Mouse (Mus musculus) lung, postnatal 14 days (tissue): ENCODE measurements around the gene Hoxb2.
A peak's percentile ranks its signal among the peaks of the same experiment; 100 is the strongest.

Experiments
- DNase-seq: peaks from one replicate; pipeline ENCODE4 v3.0.0; 2021

Hoxb2 gene

DNA sequence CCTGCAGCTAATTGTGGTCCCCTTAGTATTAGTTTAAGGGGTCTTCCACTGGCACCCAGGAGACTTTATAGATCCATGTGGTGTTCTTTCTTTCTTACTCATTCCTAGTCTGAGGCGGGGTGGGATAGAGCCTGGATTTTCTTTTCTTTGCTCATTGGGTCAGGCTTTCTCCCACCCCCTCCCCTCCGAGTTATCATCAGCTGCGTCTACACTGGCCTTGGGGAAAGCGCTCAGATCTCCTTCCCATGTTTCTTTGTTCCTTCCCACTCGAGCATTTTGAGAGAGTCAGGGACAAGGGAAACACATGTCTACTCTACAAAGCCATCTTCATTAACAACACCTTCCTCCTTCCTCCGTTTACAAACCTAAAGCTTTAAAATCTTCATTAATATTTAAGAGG, 13.3 kb upstream of the Hoxb2 start:
- DNase-seq: no peak

DNA sequence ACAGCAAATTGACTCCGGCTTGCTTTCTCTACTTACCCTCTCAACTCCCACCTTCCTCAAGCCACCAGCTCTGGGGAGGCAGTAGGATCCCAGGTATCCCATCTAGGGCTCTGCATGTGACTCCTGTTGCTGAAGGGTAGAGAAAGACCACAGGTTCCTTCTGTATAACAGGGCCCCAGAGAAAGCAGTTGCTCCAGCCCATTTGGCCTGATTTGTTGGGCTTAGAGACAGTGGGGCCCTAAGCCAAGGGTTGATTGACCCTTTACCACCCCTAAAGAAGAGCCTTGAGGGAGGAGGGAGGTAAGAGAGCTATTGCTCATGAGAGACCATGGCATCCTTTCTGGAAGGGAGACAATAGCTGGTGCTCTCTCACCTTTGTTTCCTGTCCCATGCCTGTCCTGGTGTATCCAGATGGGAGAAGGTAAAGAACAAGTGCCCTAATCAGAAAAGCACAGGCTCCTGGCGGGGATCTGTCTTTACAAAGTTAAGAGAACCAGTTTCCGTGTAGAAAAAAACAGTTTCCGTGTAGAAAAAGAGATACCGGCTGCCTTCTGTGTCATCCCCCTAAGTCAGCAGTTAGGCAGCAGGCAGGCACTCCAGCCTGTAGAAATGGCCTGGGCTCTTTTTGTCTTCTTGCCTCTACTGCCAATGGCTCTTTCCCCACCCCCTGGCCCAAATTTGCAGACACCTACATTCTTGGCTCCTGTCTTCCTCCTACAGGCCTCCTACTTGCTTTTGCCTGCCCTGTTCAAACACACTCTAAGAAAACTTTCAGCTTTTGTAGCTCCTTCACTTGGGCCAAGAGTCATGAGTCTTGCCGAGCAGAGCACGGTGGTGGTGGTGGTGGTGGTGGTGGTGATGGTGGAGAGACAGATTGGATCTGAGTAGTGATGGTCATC, 11.1 kb upstream of the Hoxb2 start:
- no peak for DNase-seq

DNA sequence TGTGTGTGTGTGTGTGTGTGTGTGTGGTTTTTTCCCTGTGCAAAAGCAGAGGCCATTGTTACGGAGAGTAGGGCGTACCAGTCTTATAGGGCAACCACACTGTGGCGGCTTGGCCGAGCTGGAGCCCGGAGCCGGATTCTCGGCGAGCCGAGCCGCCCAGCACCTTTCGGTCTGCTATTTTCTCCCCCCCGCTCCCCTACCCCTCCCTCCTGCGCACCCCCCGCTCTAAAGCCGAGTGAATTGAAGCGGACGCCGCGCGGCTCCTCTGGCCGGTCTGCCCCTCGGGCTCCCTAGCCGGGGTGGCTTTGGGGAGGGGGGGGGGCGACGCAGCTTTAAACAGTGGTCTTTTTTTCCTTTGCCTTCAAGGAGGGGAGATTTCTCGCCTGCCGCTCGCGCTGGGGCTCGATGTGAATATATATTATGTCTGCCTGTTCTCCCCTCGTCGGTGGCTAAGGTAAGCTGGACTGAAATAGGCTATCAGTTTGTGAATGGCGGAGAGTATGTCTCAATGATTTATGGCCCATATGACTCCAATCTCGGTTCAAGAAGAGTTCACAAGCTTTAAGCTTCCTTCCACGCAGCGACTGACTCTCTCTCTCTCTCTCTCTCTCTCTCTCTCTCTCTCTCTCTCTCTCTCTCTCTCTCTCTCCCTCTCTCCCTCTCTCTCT, 9.5 kb upstream of the Hoxb2 start:
- DNase-seq: no peak

DNA sequence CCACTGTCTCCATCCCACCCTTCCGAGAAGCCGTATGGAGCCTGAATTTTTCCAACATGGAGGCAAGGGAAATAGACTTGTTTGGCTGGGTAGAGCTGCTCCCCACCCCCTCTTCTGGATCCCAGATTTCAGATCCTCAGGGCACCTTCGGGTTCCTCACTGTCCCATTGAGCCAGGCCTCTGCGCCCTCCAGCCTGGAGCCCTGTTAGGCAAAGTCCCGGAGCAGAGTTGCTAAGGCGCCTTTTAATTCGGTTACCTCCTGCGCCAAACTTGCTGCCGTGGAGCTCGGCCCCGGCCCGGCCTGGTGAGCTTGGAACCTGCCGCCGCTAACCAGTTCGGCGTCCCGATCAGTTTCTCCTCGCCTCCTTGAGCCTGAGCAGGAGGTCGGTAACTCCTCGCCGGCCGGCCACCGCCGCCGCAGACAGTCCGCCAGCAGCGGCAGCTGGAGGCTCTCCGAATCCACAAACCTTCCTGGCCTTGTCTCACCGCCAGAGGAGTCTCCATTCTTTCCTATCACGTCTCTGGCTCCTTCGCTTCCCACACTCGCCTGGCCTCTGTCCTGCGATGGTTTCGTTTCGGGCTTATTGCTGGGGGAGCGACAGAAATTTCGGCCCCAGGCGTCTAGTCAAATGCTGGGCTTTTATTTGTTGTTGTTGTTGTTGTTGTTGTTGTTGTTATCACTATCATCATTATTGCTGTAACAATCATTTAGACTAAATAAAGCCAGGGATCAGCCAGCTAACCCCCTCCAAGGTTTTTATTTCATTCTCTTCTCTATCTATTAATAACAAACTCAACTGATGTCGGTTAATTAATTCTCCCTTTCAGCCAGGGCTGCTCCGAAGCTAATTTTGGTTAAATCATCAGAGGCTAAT, 8.4 kb upstream of the Hoxb2 start:
- DNase-seq: peak; percentile 63

DNA sequence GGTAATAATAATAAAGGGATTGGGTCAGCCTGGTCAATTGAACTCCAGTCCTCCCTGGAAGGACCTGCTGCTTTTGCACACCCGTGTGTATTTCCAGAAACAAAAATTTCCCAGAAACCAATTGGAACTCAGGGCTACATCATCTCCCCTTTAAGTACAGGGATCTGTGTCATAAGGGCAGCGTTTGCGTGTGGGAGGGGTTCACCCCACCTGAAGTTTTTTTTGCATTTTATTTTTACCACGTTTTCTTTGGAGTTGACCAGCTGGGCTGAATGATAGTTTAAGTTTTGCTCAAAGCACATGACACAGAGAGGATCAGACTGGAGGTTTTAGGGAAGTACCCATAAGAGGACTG, 7.8 kb upstream of the Hoxb2 start:
- DNase-seq: no peak

DNA sequence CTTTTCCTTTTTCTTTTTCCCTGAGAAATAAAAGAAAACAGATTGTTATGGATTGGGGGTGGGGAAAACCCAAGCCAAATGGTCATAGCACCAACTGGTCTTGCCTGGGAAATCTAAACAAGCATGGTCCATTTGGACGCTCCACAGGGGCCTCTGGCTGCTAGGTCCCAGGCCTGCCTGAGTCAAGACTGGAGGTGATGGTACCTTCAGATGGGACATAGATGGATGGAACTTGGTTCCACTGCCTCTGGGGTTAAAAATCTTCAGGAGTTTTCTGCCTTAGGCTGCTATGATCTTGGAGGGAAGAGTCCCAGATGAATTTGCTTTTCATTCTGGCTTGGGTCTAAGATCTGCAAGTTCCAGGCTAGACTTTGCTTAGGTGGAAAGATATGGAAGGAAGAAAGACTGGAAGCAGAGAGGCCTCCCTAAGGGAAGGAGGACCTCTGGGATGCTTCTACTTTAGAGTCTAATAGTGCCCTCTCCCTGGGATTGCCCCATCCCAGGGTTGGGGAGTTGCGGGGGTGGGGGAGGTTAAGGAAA, 7.0 kb upstream of the Hoxb2 start:
- DNase-seq: no peak

DNA sequence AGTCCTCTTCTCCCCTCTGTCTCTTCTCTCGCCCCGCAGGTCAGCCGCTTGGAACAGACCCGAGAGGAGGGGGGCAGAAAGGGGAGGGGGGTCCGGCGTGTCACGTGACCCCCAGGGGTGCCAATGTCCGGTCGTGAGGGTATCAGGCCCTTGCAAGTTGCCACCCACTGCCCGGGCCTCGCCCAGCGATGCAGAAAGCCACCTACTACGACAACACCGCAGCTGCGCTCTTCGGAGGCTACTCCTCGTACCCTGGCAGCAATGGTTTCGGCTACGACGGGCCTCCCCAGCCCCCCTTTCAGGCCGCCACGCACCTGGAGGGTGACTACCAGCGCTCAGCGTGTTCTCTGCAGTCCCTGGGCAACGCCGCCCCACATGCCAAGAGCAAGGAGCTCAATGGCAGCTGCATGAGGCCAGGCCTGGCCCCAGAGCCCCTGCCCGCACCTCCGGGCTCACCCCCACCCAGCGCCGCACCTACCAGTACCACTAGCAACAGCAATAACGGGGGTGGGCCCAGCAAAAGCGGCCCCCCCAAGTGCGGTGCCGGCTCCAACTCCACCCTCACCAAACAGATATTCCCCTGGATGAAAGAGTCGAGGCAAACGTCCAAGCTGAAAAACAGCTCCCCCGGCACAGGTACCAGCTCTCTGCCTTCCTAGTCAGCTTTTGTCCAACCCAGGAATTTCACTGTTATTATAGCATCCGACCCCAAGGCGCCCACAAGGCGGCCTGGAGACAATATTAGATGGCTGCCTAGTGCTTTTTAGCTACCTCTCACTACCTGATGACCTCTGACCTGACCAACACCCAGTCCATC, 6.1 kb upstream of the Hoxb2 start:
- no peak for DNase-seq

DNA sequence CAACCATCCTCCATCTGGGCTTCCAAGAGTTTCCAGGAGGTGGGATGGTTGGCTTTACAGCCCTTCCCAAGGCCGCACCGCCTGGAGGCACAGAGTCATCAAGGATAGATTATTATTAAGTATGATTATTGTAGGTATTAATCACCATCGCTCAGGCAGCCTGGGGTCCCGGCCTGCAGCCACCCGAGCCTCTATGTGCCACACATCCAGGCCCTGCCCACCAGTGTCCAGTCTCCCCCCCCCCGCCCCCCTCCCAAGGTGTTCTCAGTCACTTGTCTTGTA, 5.5 kb upstream of the Hoxb2 start:
- no peak for DNase-seq

DNA sequence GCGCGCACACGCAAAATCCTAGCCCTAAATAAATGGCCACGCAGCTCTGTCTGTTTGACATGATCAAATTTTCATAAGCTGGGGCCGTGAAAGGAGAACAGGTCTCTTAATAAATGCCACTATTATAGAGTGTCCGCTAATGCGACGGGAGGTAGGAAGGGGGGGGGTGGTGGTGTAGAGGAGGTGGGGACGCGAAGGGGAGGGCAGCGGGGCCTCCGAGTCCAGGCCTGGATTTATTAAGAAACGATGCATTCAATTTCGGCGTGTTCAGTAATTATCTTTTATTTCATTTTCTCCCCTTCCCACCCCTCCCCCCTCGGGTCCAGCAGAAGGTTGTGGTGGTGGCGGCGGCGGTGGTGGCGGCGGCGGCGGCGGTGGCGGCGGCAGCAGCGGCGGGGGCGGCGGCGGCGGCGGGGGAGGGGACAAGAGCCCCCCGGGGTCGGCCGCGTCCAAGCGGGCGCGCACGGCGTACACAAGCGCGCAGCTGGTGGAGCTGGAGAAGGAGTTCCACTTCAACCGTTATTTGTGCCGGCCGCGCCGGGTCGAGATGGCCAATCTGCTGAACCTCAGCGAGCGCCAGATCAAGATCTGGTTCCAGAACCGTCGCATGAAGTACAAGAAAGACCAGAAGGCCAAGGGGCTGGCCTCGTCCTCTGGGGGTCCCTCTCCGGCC, 5.0 kb upstream of the Hoxb2 start:
- no peak for DNase-seq

DNA sequence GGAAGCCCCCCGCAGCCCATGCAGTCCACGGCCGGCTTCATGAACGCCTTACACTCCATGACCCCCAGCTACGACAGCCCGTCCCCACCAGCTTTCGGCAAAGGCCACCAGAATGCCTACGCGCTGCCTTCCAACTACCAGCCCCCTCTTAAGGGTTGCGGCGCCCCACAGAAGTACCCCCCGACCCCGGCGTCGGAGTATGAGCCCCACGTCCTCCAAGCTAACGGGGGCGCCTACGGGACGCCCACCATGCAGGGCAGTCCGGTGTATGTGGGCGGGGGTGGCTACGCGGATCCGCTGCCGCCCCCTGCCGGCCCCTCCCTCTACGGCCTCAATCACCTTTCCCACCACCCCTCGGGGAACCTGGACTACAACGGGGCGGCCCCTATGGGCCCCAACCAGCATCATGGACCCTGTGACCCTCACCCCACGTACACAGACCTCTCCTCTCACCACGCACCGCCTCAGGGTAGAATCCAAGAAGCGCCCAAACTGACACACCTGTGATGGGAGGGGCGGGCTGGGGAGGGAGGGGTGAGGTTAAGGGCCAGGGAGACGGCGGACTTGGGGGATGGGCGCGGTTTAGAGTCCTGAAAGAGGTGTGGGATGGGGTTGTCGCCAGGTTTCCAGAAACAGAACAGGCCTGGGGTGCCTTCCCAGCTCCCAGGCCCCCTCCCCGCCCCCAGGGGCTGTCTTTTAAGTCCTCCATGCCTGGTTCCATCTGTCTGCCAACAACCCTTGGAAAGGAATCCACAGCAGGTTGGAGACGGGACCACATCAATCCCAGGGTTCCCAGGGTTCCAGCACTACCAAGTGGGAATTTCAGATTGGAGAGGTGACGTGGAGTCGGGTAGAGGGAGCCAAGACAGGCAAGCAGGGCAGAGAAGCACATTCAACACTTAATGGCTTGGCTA, 4.2 kb upstream of the Hoxb2 start:
- DNase-seq: no peak

DNA sequence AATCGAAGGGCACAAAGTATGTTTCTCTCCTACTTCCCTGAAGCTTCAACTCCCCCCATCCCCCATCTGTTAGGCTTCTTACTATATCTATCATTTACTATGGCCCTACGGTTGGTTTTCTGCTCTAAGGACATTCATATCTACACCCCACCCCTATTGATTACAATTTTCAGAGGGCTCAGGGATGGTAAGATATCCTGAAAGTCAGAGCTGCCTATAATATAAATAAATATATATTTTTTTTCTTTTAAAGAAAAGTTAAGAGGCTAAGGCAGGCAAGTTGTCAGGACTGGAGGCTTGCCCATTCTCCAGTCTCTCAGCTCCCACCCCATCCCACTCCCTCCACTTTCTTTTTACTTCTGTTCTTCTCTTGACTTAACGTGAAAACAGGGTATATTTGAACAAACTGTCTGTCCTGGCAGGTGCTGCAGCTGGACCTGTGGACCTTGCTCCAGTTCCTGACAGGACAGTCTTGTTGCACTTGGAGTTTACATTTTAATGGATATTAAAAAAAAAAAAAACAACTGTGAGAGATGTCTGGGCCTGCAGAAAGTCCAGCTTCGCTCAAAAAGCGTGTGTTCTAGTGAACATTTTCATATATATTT, 3.3 kb upstream of the Hoxb2 start:
- DNase-seq: no peak

DNA sequence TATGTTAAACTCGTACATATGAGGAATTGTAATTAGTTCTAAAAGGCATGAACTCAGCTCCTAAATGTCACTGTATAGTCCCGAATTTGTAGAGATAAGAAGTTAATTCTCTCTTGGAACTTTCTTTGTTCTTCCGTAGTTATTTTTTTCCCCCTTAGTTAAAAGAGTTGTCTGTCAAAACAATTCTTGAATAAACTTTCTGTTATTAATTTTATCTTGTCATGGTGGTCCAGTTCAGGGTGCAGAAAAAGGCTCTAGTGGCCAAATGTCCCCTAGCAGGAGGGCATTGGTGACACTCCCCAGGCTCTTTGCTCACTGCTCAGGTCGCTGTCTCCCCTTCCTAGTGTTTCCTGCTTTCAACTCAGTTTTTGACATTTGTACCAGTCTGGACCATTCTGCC, 2.6 kb upstream of the Hoxb2 start:
- no peak for DNase-seq

DNA sequence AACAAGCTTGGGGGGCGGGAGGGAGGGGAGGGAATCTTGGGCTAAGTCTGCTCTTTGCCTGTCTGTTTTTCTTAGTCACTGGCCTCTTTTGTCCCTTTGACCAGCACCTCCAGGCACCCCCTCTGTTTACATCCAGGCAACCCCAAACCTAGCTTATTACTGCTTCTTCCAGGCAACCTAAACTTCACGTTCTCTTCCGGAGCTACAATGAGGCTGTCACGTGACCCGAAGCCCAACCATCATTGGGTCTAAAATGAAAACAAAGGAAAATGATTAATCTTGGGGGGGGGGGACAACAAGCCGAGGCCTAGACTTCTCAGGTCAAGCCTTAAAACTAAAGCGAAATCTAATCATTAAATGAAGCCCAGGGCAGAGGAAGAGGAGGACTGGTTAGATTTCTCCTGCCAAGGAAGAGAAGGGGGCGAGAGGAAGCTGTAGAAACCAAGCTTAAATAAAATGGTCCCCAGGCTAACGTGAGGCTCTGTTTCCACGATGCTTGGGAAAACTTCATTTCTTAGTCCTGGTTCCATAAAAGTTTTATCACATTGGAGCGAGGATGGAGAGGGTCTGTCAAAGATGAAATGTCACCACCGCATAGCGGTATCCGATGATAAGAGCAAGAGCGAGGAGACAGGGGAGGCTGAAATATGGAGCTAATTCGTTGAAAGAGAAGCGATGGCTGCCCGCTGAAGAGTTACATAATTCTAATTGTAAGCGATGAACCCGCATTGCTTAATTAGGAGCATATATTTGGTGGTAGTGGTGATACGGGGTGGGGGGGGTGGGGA, 2.0 kb upstream of the Hoxb2 start:
- DNase-seq: no peak

DNA sequence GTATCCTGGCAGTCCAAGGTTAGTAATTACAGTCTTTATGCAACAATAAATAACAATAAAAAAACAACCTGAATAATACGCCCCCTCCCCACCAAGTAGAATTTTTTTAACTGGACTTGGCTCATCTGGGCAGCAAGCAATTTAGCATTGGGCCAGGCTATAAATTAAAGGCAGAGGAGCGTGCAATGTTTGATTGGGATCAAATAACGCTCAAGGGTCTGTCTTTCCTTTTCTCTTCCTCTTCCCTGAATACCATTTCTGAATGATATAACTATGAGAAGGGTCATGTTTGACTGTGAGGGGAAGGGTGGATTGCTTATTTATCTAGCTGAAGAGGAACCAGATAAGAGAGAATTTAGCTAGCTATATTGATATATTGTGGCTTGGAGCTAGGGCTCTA, 1.3 kb upstream of the Hoxb2 start:
- no peak for DNase-seq

DNA sequence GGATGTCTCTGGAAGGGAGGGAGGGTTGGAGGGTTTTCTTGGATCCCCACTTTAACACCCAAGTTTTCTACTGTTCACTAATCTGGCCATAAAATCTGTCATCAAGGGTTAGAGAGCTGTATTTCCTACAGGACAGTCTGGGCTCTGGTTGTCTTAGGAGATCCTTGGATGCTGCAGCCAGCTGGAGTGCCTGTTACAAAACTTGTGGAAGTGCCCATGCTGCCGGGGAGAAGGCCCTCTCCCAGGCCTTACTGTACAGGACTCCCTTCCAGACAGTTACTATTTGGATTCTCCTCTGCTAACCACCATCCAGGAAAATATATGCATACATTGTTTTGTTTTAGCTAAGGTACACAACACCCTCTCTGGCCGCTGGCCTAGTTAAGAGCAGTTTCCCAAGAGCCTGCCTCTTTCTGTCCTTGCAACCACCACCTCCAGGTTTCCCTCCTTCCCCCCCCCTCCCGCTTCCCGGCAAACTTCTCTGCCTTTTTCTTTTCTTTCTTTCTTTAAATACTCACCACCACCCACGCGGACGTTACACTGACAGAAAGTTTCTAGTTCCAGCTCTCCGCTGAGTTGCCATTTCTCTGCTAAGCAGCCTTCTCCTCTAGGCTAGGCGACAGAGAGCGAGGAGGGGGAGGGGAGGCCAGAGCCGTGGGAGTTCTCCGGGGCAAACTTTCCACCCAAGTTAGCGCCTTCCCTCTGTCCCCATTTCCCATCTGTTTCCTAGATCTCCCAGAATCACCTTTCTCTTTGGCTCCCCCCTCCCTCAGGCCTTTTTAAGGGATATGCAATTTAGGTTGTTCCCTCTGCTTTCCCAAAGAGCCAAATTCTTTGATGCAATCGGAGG, 609 bp upstream of the Hoxb2 start:
- no peak for DNase-seq

DNA sequence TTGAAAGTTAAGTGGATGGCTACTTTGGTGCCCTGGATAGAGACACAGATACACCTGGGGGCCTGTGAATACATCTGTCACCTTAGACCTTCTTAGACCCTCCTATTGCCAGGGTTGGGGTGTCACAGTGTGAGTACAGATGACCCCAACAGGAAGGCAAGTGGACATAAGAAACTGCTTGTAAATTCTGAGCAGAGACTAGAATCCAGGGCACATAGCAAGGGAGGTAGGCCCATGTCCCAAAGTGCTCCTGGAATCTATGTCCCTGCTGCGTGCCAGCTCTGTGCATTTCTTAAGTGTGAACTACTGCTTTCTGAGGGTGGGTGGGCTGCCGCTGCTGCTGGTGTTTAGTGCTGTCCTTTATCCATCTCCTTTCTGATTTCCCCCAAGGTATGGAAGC, 466 bp downstream of the Hoxb2 start:
- DNase-seq: no peak

DNA sequence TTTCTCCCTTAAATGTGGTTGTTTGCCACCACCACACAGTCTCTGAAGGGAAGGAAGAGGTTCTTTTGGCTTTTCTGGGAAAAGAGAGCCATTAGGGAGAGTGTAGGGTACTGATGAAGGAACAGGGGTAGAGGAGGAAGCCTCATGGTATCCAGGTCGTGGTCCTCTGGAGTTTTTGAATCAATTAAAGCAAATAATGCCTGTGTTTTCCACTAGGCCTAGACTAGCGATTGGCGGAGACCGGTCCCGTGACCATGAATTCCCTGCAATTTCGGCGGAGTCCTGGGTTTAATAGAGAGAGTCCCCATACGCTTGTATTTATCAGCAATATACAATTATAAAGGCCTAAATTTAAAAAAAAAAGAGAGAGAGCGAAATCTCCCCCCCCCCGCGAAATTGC, 987 bp downstream of the Hoxb2 start:
- DNase-seq: no peak

DNA sequence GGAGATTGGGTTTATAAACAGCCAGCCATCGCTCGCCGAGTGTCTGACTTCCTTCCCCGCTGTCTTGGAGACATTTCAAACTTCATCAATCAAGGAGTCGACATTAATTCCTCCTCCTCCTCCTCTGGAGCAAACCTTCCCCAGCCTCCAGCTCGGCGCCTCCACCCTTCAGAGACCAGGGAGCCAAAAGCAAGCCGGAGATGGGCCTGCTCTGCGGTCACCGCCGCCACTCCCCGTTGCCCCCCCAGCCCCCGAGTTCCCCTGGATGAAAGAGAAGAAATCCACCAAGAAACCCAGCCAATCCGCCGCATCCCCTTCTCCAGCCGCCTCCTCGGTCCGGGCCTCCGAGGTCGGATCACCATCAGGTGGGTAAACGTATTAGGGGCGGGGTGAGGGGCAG, 1.5 kb downstream of the Hoxb2 start:
- DNase-seq: peak; percentile 64
